In the genomic region with DNA sequence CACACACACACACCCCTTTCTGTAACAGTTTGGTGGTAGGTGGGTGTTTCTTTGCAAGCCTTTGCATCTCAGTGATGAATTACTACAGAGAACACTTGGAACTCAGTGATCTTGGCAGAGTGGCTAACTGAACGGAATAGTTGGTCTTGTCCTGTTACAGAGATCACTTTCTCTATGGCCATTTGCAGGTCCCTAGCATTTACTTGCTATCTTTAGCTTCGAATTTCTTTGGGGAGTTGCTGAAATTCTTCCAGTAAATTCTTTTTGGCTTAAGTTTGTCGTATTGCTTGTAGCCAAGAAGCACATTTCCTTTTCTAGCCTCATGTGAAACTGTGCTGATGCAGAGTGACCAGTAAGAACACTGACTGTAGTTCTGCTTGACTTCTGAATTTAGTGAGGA, we compare ENCODE assay signal across 36 mouse cellular contexts. TPM values are rescaled to one million over a fixed set of nuclear protein-coding genes. Genes with fewer than 3 reads are reported as not detected.
A peak's percentile ranks its signal among the peaks of the same experiment; 100 is the strongest.
DNase-seq lines count a peak whose midpoint lies in the region; ATAC-seq and TF ChIP-seq lines count a peak whose summit lies in the region.
"Had no signal": no experiment of that assay in that cellular context is flagged by ENCODE, and none has a peak within 500 bp of the region (broad histone marks: within the 10 kb centered on the region; RNA-seq: fewer than 3 reads in every experiment).

No protein-coding gene starts in this region.

- 44% methylated on average over 3 of the region's 3 CpGs for WGBS in heart, postnatal 0 days
- 70% methylated on average over 3 of the region's 3 CpGs for WGBS in heart, embryonic 11.5 days (ENCODE audit: insufficient replicate concordance)

- DNase-seq in heart, adult 18-20 months = peak; percentile 40 to 42
- DNase-seq in heart, postnatal 25 days (ENCODE audit: low spot score) = no peak
- DNase-seq in heart, postnatal 0 days (ENCODE audit: low spot score) = peak; percentile 39
- DNase-seq in testis, postnatal 10 days (ENCODE audit: low spot score) = no peak
- DNase-seq in lung, postnatal 36 days = no peak
- DNase-seq: adrenal gland, postnatal 14 days; cerebellum, adult 11-12 months; cerebellum, adult 9-11 months; embryo, embryonic 11 days; kidney, adult 9 months; kidney, postnatal 10 days; layer of hippocampus, adult 9-11 months; liver, postnatal 0 days; lung, postnatal 4 days; right cerebral cortex, adult 18-20 months had no signal

- no peak overlapping the region for H3K9ac ChIP-seq in heart, postnatal 0 days (replicated peaks; ENCODE audit: low read depth, low read length)
- no peak overlapping the region for H3K9ac ChIP-seq in heart, embryonic 11.5 days (ENCODE audit: low read depth, low read length)
- H3K9ac ChIP-seq: embryonic facial prominence, embryonic 12.5 days; forebrain, embryonic 15.5 days; hindbrain, embryonic 14.5 days; limb, embryonic 12.5 days; liver, embryonic 12.5 days; liver, postnatal 0 days; midbrain, embryonic 13.5 days; neural tube, embryonic 15.5 days had no signal

- peaks cover 3% of the 10 kb centered on the region; the same call in 1 of the 2 replicates for H3K4me1 ChIP-seq in heart, postnatal 0 days (ENCODE audit: control insufficient read depth, insufficient read depth)
- H3K4me1 ChIP-seq in heart, embryonic 11.5 days (ENCODE audit: control insufficient read depth, insufficient read depth, low read length) = peaks cover 8% of the 10 kb centered on the region
- H3K4me1 ChIP-seq in testis, adult 2 months (ENCODE audit: control insufficient read depth, insufficient read depth, low read length) = peaks cover 3% of the 10 kb centered on the region; the same call in 1 of the 2 replicates
- H3K4me1 ChIP-seq: embryonic facial prominence, embryonic 12.5 days had no signal

- TF ChIP-seq EP300 in heart, postnatal 0 days (IDR thresholded peaks at IDR 0.05; ENCODE audit: low read depth) = no peak

- H3K27me3 ChIP-seq in heart, postnatal 0 days (ENCODE audit: control insufficient read depth, insufficient read depth, low read length) = no peaks in the 10 kb centered on the region
- no peaks in the 10 kb centered on the region for H3K27me3 ChIP-seq in heart, embryonic 11.5 days (ENCODE audit: control insufficient read depth, insufficient read depth, low read length)
- H3K27me3 ChIP-seq in testis, adult 2 months (ENCODE audit: control insufficient read depth, insufficient read depth, low read length) = no peaks in the 10 kb centered on the region
- H3K27me3 ChIP-seq: embryonic facial prominence, embryonic 12.5 days; forebrain, embryonic 15.5 days; limb, embryonic 12.5 days; liver, embryonic 12.5 days; megakaryocyte, embryonic 14.5 days; midbrain, embryonic 13.5 days; neural tube, embryonic 15.5 days; Patski had no signal

- peak overlapping the region; percentile 20; the same call in 1 of the 2 replicates for H3K27ac ChIP-seq in heart, postnatal 0 days (ENCODE audit: low read depth)
- H3K27ac ChIP-seq in heart, embryonic 11.5 days (ENCODE audit: low read depth, low read length) = no peak overlapping the region
- peak overlapping the region; percentile 42; the same call in 1 of the 2 replicates for H3K27ac ChIP-seq in testis, adult 2 months (ENCODE audit: control insufficient read depth, insufficient read depth, low read depth, low read length)
- H3K27ac ChIP-seq: embryonic facial prominence, embryonic 12.5 days; forebrain, embryonic 10.5 days; forebrain, embryonic 15.5 days; hindbrain, embryonic 14.5 days; limb, embryonic 12.5 days; liver, embryonic 12.5 days; midbrain, embryonic 13.5 days; neural tube, embryonic 15.5 days; stomach, postnatal 0 days had no signal

- no peak overlapping the region for H3K4me2 ChIP-seq in heart, postnatal 0 days (ENCODE audit: low read depth, low read length)
- no peak overlapping the region for H3K4me2 ChIP-seq in heart, embryonic 11.5 days
- H3K4me2 ChIP-seq: embryonic facial prominence, embryonic 12.5 days; forebrain, embryonic 15.5 days; hindbrain, embryonic 14.5 days; limb, embryonic 12.5 days; liver, embryonic 12.5 days; midbrain, embryonic 13.5 days; neural tube, embryonic 15.5 days had no signal

- no peak for ATAC-seq in heart, postnatal 0 days (ENCODE audit: insufficient read depth, low read depth)
- ATAC-seq in heart, embryonic 11.5 days (replicated peaks; ENCODE audit: insufficient number of reproducible peaks, low FRiP score, low TSS enrichment) = no peak
- ATAC-seq: forebrain, embryonic 15.5 days; intestine, postnatal 0 days; liver, embryonic 12.5 days; liver, postnatal 0 days; midbrain, embryonic 13.5 days; Patski had no signal

- no peak overlapping the region for H3K4me3 ChIP-seq in heart, postnatal 0 days (ENCODE audit: low read depth, low read length)
- no peak overlapping the region for H3K4me3 ChIP-seq in heart, embryonic 11.5 days (ENCODE audit: low read depth, low read length)
- H3K4me3 ChIP-seq in testis, adult 2 months (ENCODE audit: control insufficient read depth, low read depth, low read length) = no peak overlapping the region
- H3K4me3 ChIP-seq: embryonic facial prominence, embryonic 12.5 days; forebrain, embryonic 10.5 days; forebrain, embryonic 15.5 days; limb, embryonic 12.5 days; liver, embryonic 12.5 days; megakaryocyte, embryonic 14.5 days; midbrain, embryonic 13.5 days; neural tube, embryonic 15.5 days had no signal

- no peak for TF ChIP-seq CTCF in heart, postnatal 0 days (IDR thresholded peaks at IDR 0.05; ENCODE audit: low read depth)
- TF ChIP-seq CTCF in testis, adult 2 months (IDR thresholded peaks at IDR 0.05; ENCODE audit: control insufficient read depth, insufficient read depth, insufficient replicate concordance, low read depth, low read length) = no peak

- no peaks in the 10 kb centered on the region for H3K36me3 ChIP-seq in heart, postnatal 0 days (replicated peaks; ENCODE audit: control insufficient read depth, insufficient read depth, low read length)
- no peaks in the 10 kb centered on the region for H3K36me3 ChIP-seq in heart, embryonic 11.5 days (ENCODE audit: control insufficient read depth, insufficient read depth, low read length)
- H3K36me3 ChIP-seq in testis, adult 2 months (ENCODE audit: control insufficient read depth, insufficient read depth, low read length) = 0 out of 2 replicates have a peak, but pooled peaks cover 2% of the 10 kb centered on the region
- H3K36me3 ChIP-seq: embryonic facial prominence, embryonic 12.5 days; forebrain, embryonic 15.5 days; limb, embryonic 12.5 days; liver, embryonic 12.5 days; midbrain, embryonic 13.5 days; neural tube, embryonic 15.5 days had no signal

- no peaks in the 10 kb centered on the region for H3K9me3 ChIP-seq in heart, postnatal 0 days (replicated peaks; ENCODE audit: control insufficient read depth, low read length)
- H3K9me3 ChIP-seq in heart, embryonic 11.5 days (replicated peaks; ENCODE audit: control insufficient read depth, low read length) = no peaks in the 10 kb centered on the region
- H3K9me3 ChIP-seq: embryonic facial prominence, embryonic 12.5 days; forebrain, embryonic 10.5 days; forebrain, embryonic 15.5 days; limb, embryonic 12.5 days; liver, embryonic 12.5 days; megakaryocyte, embryonic 14.5 days; midbrain, embryonic 13.5 days; neural tube, embryonic 15.5 days had no signal

- no peak for TF ChIP-seq POLR2A in testis, adult 2 months (IDR thresholded peaks at IDR 0.05; ENCODE audit: control insufficient read depth, low read depth, low read length)

- intact Hi-C loops in heart, postnatal 25 days (cut with DNase I) = no loop called here

RNA-seq across cellular contexts. Expression of gene Tmem38b, which starts 3.1 kb away (rescaled TPM):
- 10 to 100 TPM; 21.8 to 23.4 TPM for total RNA-seq in heart, adult 18-20 months (2021)
- 10 to 100 TPM; 18.2 to 19.3 TPM for total RNA-seq in heart, postnatal 25 days (2021)
- total RNA-seq in heart, postnatal 0 days (2014; rRNA removed; ENCODE audit: low replicate concordance) = 2.0 and 2.7 TPM in 2 replicates
- 10.3 and 10.4 TPM in 2 replicates for polyA plus RNA-seq in heart, postnatal 0 days (2015; fragmentation: Nextera tagmentation; extraction: Ambion mirVana)
- 13.3 and 14.4 TPM in 2 replicates for polyA plus RNA-seq in heart, embryonic 11.5 days (2014; fragmentation: Nextera tagmentation; extraction: Ambion mirVana)
- 11.9 and 12.0 TPM in 2 replicates for polyA plus RNA-seq in testis, adult 2 months (2012; rRNA removed)

RNA-seq across cellular contexts. Expression of gene Tal2, which starts 49.4 kb away (rescaled TPM):
- total RNA-seq in heart, adult 18-20 months (2021) = under 1 TPM in 1 of 2 experiments, not detected in 1; 0.15 TPM
- total RNA-seq in heart, postnatal 25 days (2021) = under 1 TPM in 1 of 2 experiments, not detected in 1; 0.16 TPM
- 0.12 TPM in 1 of 2 replicates, not detected in the other for total RNA-seq in heart, postnatal 0 days (2014; rRNA removed; ENCODE audit: low replicate concordance)
- polyA plus RNA-seq in heart, postnatal 0 days (2015; fragmentation: Nextera tagmentation; extraction: Ambion mirVana) = 0.04 TPM in 1 of 2 replicates, not detected in the other
- polyA plus RNA-seq in heart, embryonic 11.5 days (2014; fragmentation: Nextera tagmentation; extraction: Ambion mirVana) = 0.07 and 0.10 TPM in 2 replicates
- 0.40 and 0.63 TPM in 2 replicates for polyA plus RNA-seq in testis, adult 2 months (2012; rRNA removed)
- total RNA-seq: granulocyte monocyte progenitor cell, adult 5-6 weeks; left cerebral cortex, postnatal 25 days; MEL; monocyte, adult 5-6 weeks had no signal
- polyA plus RNA-seq: large intestine, adult 2 months; liver, embryonic 12.5 days; liver, postnatal 0 days; Patski; spleen, adult 2 months; thymus, postnatal 0 days had no signal

Comparison
In these comparisons a context has a peak if more than half of its experiments do, and no peak if none do; other contexts are left out.
1. DNase-seq: peak in heart, adult 18-20 months (2 of 2) and heart, postnatal 0 days (single experiment); none in heart, postnatal 25 days (single experiment), testis, postnatal 10 days (single experiment) and lung, postnatal 36 days (single experiment).